Mouse (Mus musculus) lung, adult 18-20 months (tissue): ENCODE data around the gene Nek2.

Source experiments
- DNase-seq, 2 experiments: peaks; one replicate each; pipeline ENCODE4 v3.0.0; 2022; ENCODE audit warnings: mixed read lengths in 2 of 2

The Nek2 gene

DNA sequence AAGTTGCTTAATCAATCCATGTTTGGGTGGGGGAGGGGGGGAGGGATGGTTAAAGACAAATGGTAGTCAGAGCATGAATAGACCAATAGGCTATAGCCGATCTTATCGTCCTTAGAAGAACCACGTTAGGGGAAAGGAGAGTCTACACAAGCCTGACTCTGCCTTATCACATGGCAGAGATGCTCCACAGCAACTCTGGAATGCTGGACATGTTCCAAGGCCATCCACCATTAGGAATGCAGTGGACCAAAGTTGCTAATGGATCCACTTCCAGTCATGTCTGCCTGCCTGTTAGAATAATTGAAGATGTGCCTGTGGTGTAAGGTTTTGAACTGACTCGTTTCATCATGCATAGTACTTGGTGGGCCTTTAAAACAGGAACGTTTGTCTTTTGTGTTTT is 40.0 kb downstream of the Nek2 start:
- no peak for DNase-seq

GRCm38 (mm10) chr1:191863833-191864550 is 42.7 kb downstream of the Nek2 start:
- DNase-seq, result no peak

GRCm38 (mm10) chr1:191864551-191865027 is 43.3 kb downstream of the Nek2 start:
- DNase-seq, result no peak

DNA sequence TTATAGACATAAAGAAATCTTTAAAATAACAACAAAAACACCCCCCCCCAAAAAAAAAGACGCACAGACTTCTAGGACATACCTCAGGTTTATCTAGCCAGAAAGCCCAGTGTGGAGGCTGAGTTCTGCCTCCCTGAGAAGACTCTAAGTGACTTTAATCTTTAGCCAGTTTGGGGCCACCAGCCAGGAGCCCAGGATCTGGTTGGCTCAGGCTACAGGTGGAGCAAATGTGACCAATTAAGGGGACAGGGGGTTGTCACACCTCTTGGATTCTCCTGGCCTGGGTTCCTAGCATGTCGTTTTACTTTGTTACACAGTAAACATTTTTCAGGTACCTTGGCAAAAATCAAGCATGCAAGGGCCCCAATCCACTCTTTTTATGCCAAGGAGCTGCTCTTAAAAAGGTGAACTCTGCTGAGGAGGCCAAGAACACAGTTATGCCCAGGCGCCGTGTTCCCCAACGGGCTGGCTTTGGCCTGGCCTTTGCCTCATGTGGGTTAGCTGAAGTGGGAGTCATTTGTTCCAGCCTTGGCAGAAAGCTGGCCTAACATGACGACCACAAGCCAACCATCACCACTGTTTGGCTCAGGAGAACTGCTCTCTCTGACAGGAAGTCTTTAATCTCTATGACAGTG is 50.9 kb downstream of the Nek2 start:
- no peak for DNase-seq

DNA sequence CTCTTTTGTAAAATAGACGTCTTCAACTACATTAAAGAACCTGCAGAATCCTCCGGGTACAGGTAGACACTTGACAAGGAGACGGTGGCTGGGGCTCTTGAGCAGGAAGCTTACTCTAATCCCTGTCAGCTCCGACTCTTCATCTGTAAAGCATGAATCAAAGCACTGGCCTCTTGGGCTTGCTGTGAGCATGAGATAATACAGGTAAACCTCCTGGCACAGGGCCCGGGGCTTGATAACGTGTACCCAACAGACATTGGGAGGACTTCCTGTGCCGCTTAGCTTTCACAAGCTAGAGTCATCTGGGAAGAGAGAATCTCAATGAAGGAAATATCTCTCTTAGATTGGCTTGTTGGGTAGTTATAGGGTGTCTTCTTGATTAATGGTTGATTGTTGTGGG is 53.8 kb downstream of the Nek2 start:
- no peak for DNase-seq

DNA sequence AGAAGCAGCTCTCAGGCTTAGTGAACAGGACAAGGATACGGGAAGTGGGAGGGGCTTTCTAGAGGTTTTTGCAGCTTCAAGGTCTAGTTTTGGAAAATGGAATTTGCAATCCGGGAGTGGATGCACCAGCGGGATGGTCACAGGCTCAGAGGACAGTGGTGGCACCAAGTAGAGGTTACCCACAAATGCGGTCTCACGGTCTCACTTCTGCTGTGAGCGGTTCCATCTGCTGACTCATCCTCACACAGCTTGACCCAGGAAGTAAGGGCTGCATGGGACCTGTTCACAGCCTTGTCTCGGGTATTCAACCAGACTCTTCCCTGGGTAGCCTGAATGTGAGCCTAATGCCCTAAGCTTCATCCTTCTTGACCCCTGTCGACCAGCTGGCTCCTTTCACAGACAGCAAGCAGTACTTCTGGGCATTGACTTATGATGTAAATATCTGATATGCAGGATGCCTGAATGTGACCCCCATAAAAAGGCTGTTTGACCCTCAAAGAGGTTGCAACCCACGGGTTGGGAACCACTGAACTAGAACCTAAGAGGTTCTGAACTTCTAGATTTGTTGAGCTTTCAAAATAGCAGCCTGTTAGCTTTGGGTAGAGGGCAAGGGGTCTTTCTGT is 54.5 kb downstream of the Nek2 start:
- DNase-seq, result no peak

DNA sequence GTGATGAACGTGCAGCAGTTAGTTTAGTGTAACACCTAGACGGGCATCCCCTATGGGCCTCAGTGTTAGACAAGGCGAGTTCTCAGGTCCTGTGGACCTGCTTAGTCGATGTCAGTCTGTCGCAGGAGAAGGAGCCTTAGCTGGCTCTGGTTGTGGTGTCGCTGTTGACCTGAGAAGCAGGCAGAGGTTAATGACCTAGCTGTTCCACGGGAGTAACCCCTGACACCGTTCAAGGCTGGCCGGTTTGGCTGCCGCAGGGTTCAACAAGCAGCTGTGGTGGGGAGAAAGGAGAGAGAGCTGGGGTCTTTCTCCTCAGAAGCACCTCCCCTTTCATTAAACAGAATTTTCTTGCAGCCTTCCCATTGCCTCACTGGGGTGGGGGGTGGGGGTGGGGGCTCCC is 56.4 kb downstream of the Nek2 start:
- no peak for DNase-seq

- no peak for DNase-seq
These were observed 57.3 kb downstream of the Nek2 start for GRCm38 (mm10) chr1:191878518-191878921.

GRCm38 (mm10) chr1:191880247-191880646 is 59.0 kb downstream of the Nek2 start:
- no peak for DNase-seq

GRCm38 (mm10) chr1:191880921-191881609 is 59.8 kb downstream of the Nek2 start:
- no peak for DNase-seq

- no peak for DNase-seq
These were observed 60.4 kb downstream of the Nek2 start for GRCm38 (mm10) chr1:191881663-191882062.
